Mouse (Mus musculus) gonadal fat pad, adult 2 months (tissue): ENCODE results near the gene Klhl11. TPM values are rescaled to one million over a fixed set of nuclear protein-coding genes. Genes with fewer than 3 reads are reported as not detected.

Experiments used
- DNase-seq: peaks from one replicate; pipeline ENCODE4 v3.0.0-alpha.2; 2012; ENCODE audit warnings: low read depth
- polyA plus RNA-seq: library from polyadenylated mRNA; depleted of rRNA; stranded (reverse); fragments of >200 nt; gene quantifications from 2 replicates; pipeline ENCODE4 v1.2.3, GENCODE M21; 2012; rRNA removed

Gene Klhl11
- polyA plus RNA-seq, 1 experiment: 5.8 TPM

- no peak for DNase-seq
These were observed 59.0 kb downstream of the Klhl11 start for GRCm38 (mm10) chr11:100413541-100413940.

Other genes starting within 250 kb of the Klhl11 start
- gene Krt16, start 223.8 kb downstream of the Klhl11 start, polyA plus RNA-seq: not detected in 2 replicates
- gene Krt17, start 211.7 kb downstream of the Klhl11 start, polyA plus RNA-seq: 2.4 and 2.9 TPM in 2 replicates
- not detected in 2 replicates for gene Krt42, start 202.9 kb downstream of the Klhl11 start, polyA plus RNA-seq
- gene Eif1, start 152.9 kb downstream of the Klhl11 start, polyA plus RNA-seq: 113 and 130 TPM in 2 replicates
- gene Gast, start 138.3 kb downstream of the Klhl11 start, polyA plus RNA-seq: not detected in 2 replicates
- gene Hap1, start 116.6 kb downstream of the Klhl11 start, polyA plus RNA-seq: 27.5 and 36.4 TPM in 2 replicates
- gene Jup, start 75.0 kb downstream of the Klhl11 start, polyA plus RNA-seq: 213 and 239 TPM in 2 replicates
- gene P3h4, start 57.9 kb downstream of the Klhl11 start, polyA plus RNA-seq: 35.4 and 45.1 TPM in 2 replicates
- 33.1 and 34.4 TPM in 2 replicates for gene Fkbp10, start 57.0 kb downstream of the Klhl11 start, polyA plus RNA-seq
- 31.1 and 45.5 TPM in 2 replicates for gene Nt5c3b, start 30.9 kb downstream of the Klhl11 start, polyA plus RNA-seq
- 2.8 and 3.0 TPM in 2 replicates for gene Klhl10, start 30.8 kb downstream of the Klhl11 start, polyA plus RNA-seq
- 586 and 685 TPM in 2 replicates for gene Acly, start 55.3 kb upstream of the Klhl11 start, polyA plus RNA-seq
- gene Ttc25, start 72.9 kb upstream of the Klhl11 start, polyA plus RNA-seq: 1.7 and 2.5 TPM in 2 replicates
- 25.2 and 26.1 TPM in 2 replicates for gene Cnp, start 102.2 kb upstream of the Klhl11 start, polyA plus RNA-seq
- gene Nkiras2, start 146.5 kb upstream of the Klhl11 start, polyA plus RNA-seq: 69.6 and 80.6 TPM in 2 replicates
- 42.1 and 62.0 TPM in 2 replicates for gene Dnajc7, start 147.4 kb upstream of the Klhl11 start, polyA plus RNA-seq
- gene Zfp385c, start 219.7 kb upstream of the Klhl11 start, polyA plus RNA-seq: 0.38 and 0.65 TPM in 2 replicates
- 5.9 and 6.5 TPM in 2 replicates for gene Dhx58, start 231.5 kb upstream of the Klhl11 start, polyA plus RNA-seq
- 28.0 and 29.0 TPM in 2 replicates for gene Kat2a, start 239.7 kb upstream of the Klhl11 start, polyA plus RNA-seq
- gene Hspb9, start 241.1 kb upstream of the Klhl11 start, polyA plus RNA-seq: 8.9 and 9.8 TPM in 2 replicates